Mouse (Mus musculus) testis, postnatal 10 days (tissue): ENCODE measurements around the gene Slc5a3.

Experiments
- DNase-seq: peaks from one replicate; pipeline ENCODE4 v3.0.0; 2021; ENCODE audit warnings: low spot score

The Slc5a3 gene

GRCm38 (mm10) chr16:92057852-92058643 lies at the start of gene Slc5a3, which contains the start of the genes Mrps6 and Gm49711:
Gene Slc5a3, plus strand, starts transcription at chr16:92058322.
Gene Mrps6, plus strand, starts transcription at chr16:92058270.
Gene Gm49711, plus strand, starts transcription at chr16:92058316.
- peak; percentile 93 for DNase-seq

GRCm38 (mm10) chr16:92009586-92009985 lies 48.5 kb upstream of the Slc5a3 start:
- no peak for DNase-seq

- DNase-seq: no peak
Measured at GRCm38 (mm10) chr16:92016792-92017191, 41.3 kb upstream of the Slc5a3 start.

GRCm38 (mm10) chr16:92019141-92020118 lies 38.7 kb upstream of the Slc5a3 start:
- DNase-seq: no peak

- no peak for DNase-seq
Measured at GRCm38 (mm10) chr16:92021656-92022400, 36.3 kb upstream of the Slc5a3 start.

- DNase-seq: no peak
Measured at GRCm38 (mm10) chr16:92022494-92023283, 35.4 kb upstream of the Slc5a3 start.

- DNase-seq: no peak
Measured at GRCm38 (mm10) chr16:92033286-92033685, 24.8 kb upstream of the Slc5a3 start.

- DNase-seq: no peak
Measured at GRCm38 (mm10) chr16:92034676-92035075, 23.4 kb upstream of the Slc5a3 start.

- DNase-seq: no peak
Measured at GRCm38 (mm10) chr16:92036701-92037100, 21.4 kb upstream of the Slc5a3 start.

- DNase-seq: no peak
Measured at GRCm38 (mm10) chr16:92037891-92038607, 20.1 kb upstream of the Slc5a3 start.

- DNase-seq: no peak
Measured at GRCm38 (mm10) chr16:92039421-92039820, 18.7 kb upstream of the Slc5a3 start.

GRCm38 (mm10) chr16:92039966-92040365 lies 18.2 kb upstream of the Slc5a3 start:
- DNase-seq: no peak

GRCm38 (mm10) chr16:92051777-92052310 lies 6.3 kb upstream of the Slc5a3 start:
- DNase-seq: no peak

GRCm38 (mm10) chr16:92052569-92052968 lies 5.6 kb upstream of the Slc5a3 start:
- DNase-seq: no peak

- DNase-seq: no peak
Measured at GRCm38 (mm10) chr16:92056711-92057110, 1.4 kb upstream of the Slc5a3 start.

GRCm38 (mm10) chr16:92057456-92057851 lies 668 bp upstream of the Slc5a3 start:
- no peak for DNase-seq

GRCm38 (mm10) chr16:92058644-92059620 lies 810 bp downstream of the Slc5a3 start:
- no peak for DNase-seq

- DNase-seq: no peak
Measured at GRCm38 (mm10) chr16:92060213-92060612, 2.1 kb downstream of the Slc5a3 start.

GRCm38 (mm10) chr16:92061586-92061985 lies 3.5 kb downstream of the Slc5a3 start:
- no peak for DNase-seq
